Mouse (Mus musculus) G1E (cell line): Measurements from ENCODE around the gene Epas1.

Experiments
- CTCF ChIP-seq: IDR thresholded peaks from 2 replicates; pipeline ENCODE4 v1.5.1; 2012; ENCODE audit warnings: low read depth, low read length, inconsistent platforms, mixed read lengths
- GATA1 ChIP-seq: IDR thresholded peaks from 2 replicates; pipeline ENCODE4 v1.6.1; 2012; ENCODE audit warnings: borderline replicate concordance, low read length, inconsistent platforms, mixed read lengths
- GATA2 ChIP-seq: IDR thresholded peaks from 2 replicates; pipeline ENCODE4 v1.6.1; 2012; ENCODE audit warnings: low read depth, low read length, inconsistent platforms, borderline replicate concordance
- POLR2AphosphoS5 ChIP-seq: IDR thresholded peaks from 2 replicates; pipeline ENCODE4 v1.6.1; 2012; ENCODE audit warnings: low read depth, low read length, inconsistent platforms; ENCODE audit not compliant: insufficient replicate concordance
- TAL1 ChIP-seq: conservative IDR thresholded peaks from 2 replicates; pipeline ENCODE4 v1.6.1; 2012; ENCODE audit warnings: low read depth, low read length, inconsistent platforms, mixed read lengths

- TF ChIP-seq CTCF (no peak), TAL1 (no peak), POLR2AphosphoS5 (no peak), GATA1 (no peak), GATA2 (no peak)
Measured at GRCm38 (mm10) chr17:86753130-86753821, at the start of gene Epas1.
